Mouse (Mus musculus): ENCODE measurements at regions not wholly inside any gene's neighbourhood (a gene's known extent, or its start where the extent isn't known, plus 50 kb on each side); places are given as distances from the start of the nearest gene placed in this dataset.

DNA sequence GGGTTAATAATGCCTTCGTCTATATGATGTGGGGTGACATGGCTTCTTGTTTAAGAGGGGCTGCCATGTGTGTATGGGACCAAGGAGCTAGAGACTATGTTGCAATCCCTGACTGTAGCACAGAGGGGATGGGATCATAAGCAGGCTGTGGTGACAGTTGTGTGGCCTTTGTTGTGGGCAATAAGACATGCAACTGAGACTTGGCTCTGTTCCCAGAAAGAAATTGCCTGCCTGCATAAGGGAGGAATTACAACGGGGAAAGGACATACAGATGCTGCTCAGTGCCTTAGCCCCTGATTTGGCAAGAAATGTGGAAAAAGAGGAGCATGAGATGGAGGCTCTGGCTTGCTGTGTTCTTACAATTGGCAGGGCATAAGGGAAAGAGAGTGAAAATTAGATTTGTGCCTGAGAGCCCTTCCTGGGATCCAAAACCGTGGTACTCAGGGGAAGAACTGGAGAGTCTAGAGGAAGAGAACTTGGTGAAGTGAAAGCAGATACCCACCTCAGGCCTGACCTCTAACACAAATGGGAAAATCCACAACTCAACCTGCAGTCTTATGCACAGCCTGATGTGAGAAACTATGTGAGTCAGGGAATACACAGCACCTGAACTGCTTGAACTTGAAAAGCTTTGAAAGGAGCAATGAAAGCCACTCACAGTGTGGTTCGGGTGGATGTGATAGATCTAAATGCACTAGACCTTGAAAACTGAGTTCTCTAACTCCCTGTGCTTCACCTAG lies 271.9 kb downstream of the 4930544G11Rik start:
- DNase-seq (ENCODE audit: low read depth in 1 of 2, low spot score in 2 of 2): no peak

DNA sequence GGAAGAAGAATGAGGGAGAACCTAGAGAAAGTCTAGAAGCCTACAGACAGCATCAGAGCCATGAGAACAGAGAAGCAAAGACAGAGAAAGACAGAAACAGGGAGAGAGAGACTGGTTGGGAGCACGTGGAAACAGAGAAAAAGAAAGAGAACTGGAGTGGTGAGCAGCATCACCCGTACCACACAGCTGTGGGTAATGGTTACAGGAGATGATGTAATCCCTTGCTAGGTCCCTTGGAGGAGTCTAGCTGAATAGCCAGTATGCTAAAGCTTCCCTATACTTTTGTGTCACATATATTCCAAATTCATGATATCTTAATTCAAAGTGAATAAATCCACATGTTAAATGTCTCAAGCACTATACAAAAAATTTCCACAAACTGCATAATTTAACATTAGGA lies 284.0 kb downstream of the 4930544G11Rik start:
- no peak for DNase-seq (ENCODE audit: low read depth in 1 of 2, low spot score in 2 of 2)

DNA sequence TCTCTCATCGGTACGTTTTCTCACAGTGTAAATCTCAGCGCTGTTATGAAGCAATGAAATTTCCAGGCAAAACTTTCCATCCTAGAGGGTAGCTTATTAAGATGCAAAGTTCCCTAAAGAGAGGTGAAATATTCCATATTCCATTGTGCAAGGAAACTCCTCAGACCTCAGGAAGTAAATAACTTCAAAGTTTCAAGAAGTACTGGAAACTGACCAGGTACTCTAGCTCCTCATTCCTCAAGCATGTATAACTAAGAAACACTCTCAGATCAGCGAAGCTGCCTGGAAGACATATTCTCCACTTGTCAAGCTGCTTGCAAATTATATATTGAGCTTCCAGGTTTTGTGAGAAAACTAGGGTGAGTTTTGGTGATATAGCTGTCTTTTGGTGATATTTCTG lies 279.8 kb upstream of the Mad2l1 start:
- DNase-seq (ENCODE audit: low read depth in 1 of 2, low spot score in 2 of 2): no peak

DNA sequence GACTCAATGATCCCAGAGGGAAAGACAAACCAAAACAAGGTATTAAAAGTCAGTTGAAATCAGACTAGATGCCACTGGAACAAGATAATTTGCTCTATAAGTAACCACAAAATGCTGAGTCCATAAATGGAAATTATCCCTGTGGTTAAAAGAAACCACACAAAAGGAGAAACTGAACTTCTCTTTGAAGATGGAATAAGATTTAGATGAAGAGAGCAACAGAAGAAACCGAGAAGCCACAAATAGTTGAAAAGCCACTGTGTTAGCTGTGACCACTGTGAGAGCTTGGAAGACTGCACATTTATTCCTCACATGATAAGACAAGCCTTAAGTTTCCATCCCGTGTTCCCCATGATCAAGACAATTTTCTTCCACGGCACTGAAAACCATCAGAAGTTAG lies 271.8 kb upstream of the Mad2l1 start:
- no peak for DNase-seq (ENCODE audit: low read depth in 1 of 2, low spot score in 2 of 2)

DNA sequence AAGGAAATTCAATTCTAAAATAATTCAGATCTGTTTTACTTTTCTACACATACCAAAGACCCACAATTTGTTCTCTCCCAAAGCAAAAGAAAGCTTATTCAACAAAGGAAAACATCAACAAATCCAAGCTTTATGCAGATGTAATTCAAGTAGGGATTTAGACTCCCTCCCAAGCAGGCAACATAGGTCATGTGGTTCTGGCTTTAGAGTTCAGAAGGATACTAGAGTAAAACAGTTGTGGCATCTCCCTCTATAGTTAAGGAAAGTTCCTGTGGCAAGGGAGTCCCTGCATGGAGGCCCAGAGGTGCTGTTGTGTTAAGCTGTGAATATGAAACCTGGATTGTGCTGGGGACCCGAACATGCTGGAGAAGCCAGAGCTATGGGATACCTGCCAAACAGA lies 271.3 kb upstream of the Mad2l1 start:
- DNase-seq (ENCODE audit: low read depth in 1 of 2, low spot score in 2 of 2): no peak

DNA sequence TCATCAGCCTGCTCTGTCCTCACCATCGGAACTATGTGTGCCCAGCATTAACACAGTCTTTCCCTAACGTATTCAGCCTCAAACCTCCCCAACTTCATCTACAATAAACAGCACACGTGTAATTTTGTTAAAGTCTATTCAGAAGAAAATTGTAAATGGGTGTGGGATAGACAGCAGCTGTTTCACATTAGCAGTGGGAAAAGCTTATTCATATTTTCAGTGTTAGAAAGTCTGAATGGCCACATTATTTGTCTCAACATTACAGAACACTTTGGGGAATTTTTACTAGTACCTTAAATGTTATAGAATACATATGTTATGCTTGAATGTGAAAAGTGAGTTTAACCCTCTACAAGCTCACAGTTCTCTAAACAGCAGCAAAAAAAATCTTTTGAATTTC lies 266.8 kb upstream of the Mad2l1 start:
- no peak for DNase-seq (ENCODE audit: low read depth in 1 of 2, low spot score in 2 of 2)

DNA sequence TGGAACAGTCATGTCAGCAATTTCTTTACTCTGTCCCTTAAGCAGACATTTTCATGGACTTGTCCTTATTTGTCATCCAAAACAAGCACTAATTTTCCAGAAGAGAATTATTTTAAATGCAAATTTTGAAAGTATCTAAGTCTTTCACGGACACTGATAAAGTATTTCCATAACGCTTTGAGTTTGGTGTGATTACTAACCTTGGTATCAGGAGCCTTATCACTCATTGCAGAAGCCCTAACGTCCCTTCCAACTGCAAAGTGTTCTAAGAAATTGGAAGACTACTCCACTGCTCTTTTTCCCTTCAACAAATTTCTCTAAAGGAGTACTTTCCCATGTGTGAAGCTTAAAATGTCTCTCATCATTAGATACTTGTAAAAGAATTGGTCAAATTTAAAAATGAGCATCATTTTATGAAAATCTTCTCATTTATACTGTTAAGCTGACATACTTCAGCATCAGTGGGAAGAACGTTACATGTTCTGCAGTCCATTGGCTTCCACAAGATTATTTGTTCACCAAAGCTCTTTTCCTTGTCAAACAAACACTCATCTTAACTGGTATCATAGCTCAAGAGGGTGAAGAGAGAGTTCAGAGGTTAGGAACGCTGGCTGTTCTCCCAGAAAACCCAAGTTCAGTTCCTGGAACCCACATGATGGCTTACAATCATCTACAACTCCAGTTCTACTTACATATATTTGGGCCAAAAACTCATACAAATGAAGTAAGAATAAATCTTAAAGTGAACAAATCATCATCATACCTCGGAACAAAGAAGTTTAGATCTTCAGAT lies 263.6 kb upstream of the Mad2l1 start:
- DNase-seq (ENCODE audit: low read depth in 1 of 2, low spot score in 2 of 2): no peak

DNA sequence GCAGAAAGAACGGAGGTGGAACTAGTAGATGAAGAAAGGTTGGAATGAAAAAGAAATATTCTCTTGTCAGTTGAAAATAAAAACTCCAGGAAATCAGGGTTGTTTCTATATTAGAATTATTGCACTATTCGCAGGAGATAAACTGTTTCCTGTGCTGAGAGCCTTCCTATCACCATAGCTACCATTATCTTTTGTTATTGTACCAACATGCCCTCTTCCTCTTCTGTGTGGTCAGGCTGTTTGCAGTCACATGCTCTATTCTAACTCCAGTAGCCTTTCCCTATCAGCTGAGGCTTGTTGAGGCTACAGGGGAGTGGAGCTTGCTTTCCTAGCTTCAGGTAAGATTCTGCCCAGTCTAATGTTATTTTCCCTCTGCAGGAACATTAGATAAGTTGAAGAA lies 263.0 kb upstream of the Mad2l1 start:
- no peak for DNase-seq (ENCODE audit: low read depth in 1 of 2, low spot score in 2 of 2)

DNA sequence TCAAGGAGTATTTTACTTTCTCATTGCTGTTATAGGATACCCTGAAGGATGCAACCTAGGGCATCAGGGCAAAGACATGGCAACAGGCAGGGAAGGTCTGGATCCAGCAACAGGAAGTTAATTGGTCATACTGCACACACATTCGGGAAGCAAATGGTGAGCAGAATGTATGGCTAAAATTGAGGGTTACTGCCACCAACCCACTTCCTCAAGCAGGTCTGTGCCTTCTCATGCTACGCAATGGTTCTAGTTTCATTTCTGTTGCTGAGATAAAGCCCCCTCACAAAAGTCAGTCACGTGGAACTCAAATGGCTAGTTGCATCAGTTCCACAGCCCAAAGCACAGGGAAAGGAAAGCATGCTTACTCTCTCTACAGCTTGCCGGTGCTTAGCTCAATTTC lies 260.5 kb upstream of the Mad2l1 start:
- DNase-seq (ENCODE audit: low read depth in 1 of 2, low spot score in 2 of 2): no peak

DNA sequence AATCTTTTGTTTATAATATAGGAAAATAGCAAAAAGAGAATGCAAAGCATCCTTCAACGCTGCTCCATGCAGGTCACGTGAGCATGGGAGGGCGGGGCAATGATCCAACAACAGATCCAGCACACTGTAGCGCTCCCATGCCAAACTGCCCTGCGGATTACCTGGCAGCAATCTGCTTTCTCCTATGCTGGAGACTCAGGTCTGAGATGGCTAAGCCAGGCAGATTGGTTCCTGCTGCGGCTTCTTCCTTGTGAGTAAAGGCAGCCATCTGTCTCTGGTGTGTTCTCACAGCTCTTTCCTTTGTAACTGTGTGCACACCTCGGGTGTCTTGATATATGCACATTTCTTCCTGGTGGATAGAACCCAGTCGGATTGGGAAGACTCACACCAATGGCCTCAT lies 254.5 kb upstream of the Mad2l1 start:
- no peak for DNase-seq (ENCODE audit: low read depth in 1 of 2, low spot score in 2 of 2)

DNA sequence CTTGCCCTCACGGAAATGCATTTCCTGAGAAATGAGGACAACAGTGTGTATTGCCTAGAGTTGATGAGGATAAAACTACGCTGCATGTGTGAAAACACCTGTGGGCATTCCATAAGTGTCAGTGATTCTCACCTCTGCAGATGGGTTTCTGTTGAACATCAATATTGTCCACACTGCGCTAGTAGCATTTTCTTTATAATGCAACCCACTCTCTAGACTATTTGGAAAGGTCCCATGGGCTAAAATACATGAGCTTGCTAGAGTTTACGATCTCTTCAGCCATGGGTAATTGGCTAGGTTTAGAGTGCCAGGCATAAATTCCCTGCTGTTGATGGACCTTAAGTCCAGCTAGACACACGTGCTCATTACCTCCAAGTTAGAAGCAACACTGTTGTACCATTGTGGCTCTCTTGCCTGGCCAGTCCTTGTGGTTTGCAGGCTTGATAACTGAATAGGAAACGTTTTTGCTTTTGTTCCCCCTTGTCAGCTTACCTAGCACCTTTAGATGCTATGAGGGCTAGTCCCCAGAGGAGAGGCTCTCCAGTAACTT lies 252.5 kb upstream of the Mad2l1 start:
- DNase-seq (ENCODE audit: low read depth in 1 of 2, low spot score in 2 of 2): no peak

DNA sequence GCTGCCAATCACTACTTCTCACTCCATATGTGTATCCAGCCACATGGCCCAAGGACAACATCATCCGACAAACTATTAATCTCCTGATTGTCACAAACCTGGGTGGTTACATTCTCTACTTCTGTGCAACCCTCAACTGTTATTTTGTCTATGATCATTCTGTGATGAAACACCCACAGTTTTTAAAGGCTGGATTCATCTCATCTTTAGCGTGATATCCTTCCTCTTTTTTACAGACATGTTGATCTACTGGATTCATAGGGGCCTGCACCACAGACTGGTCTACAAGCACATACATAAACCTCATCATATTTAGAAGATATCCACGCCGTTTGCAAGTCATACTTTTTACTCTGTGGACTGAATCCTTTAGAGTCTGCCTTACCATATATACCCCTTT lies 251.7 kb upstream of the Mad2l1 start:
- no peak for DNase-seq (ENCODE audit: low read depth in 1 of 2, low spot score in 2 of 2)

DNA sequence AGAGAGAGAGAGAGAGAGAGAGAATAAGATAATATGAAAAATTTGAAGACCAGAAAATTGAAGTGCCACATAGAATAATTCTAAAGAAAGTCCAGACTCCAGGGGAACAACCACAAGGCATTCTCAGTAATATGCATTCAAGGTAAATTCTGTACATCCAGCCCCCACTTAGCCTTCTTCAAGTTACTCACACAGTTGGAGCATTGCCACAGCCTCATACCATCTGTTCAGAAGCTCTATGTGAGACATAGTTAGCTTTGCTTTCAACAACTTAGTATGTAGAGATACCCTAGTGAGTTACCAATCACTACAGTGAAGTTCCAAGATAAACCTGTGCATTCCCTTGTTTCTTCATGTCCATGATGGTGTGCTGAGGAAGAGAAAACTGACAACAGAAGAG lies 247.6 kb upstream of the Mad2l1 start:
- no peak for DNase-seq (ENCODE audit: low read depth in 1 of 2, low spot score in 2 of 2)

DNA sequence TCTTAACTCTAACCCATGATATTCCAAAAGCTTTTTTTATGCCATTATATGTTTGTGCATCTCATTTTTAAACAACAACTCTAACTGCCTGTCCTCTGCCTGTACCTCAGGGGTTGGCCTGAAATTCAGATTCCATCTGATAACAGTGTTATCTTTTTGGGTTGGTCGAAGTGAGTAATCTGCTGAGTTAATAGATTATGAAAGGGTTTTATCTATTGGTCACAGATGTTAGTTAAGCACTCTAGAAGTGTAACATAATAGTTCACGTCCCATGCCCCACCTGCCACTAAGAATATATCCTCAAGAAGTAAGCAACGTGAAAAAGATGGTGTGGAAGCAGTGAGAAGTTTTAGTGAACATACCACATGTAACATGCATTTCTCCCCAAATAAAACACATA lies 246.0 kb upstream of the Mad2l1 start:
- no peak for DNase-seq (ENCODE audit: low read depth in 1 of 2, low spot score in 2 of 2)

DNA sequence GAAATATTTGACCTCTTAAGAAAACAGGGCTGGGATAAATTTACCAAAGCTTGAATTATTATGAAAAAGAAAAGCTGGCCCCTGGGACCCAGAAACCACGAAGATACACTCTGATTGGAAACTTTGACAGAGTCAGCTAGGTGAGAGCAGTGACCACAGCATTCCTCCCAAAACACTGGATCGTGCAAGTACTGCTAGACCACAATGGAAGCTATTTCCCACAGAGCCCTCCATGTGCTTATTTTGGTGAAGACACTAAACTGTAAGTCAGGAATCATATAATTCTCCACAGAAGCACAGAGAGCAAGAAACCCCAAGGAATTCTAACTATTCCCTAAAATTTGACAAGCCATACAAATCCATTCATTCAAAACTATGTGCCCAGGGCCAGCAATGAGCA lies 243.6 kb upstream of the Mad2l1 start:
- DNase-seq (ENCODE audit: low read depth in 1 of 2, low spot score in 2 of 2): no peak

DNA sequence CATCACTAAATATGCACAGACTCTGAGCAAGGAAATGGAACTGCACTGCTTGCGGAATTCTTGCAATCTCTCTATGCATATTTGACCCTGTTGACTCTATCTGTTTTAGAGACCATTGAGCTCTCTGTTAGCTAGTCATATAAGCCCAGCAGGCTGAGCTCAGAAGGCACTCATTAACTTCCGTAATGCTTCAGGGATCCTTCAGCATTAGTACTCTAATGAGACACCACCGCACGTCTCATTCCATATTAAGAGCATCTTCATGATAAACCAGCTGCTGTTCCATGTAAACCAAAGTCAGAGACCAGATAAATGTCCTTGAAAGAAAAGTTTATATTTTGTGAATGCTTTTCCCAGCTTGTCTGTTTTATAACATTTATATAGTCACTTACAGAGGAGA lies 237.1 kb upstream of the Mad2l1 start:
- no peak for DNase-seq (ENCODE audit: low read depth in 1 of 2, low spot score in 2 of 2)

DNA sequence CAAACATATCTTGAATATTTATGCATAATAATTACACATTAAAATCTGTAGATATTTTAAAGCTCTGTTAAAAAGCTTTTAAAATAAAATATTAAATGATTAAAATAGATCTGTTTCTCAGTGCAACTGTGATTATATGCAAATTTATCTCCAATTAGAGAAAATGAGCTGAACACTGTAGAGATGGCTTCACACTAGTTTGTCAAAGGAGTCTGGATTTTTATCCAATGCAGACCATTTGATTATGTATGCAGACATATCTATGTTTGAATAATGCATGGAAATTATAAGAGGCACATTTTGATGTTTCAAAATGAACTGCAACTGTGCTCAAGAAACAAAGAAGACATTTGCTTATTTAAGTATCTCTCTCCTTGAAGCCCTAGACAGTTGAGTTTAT lies 235.0 kb upstream of the Mad2l1 start:
- no peak for DNase-seq (ENCODE audit: low read depth in 1 of 2, low spot score in 2 of 2)

DNA sequence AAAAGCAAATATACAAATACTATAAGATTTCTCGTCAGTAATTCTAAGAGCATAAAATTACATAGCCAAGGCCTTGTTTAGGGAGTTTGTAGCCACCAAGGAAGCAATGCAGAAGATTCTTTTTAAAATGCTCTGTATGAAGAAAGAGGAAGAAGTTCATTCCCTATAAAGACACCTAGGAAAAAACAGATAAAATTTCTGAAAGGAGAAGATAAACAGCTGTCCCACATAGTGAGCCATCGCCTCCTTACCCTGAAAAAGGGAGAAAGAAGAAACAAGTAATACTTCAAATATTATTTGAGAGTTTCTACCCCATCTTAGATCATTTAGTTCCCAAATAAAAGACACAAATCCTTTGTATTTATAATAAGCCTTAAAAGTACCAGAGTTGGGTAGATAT lies 190.3 kb upstream of the Mad2l1 start:
- DNase-seq (ENCODE audit: low read depth in 1 of 2, low spot score in 2 of 2): no peak

DNA sequence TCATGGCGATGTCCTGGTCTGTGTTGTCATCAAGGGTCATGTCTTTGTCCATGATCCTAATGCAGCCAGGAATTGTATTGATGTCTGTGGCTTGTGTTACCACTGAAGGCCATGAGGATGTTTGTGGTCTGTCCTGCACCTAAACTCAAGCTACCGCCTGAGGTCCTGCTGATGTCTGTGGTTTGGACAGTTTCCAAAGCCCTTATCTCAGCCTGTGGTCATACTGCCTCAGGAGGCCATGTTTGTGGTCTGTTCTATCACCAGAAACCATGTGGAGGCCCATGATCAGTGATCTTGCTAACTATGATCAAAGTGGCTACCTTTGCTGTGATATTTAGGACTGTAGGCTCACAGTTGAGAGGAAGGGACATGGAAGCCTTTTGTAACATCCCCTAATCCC lies 187.8 kb upstream of the Mad2l1 start:
- no peak for DNase-seq (ENCODE audit: low read depth in 1 of 2, low spot score in 2 of 2)

DNA sequence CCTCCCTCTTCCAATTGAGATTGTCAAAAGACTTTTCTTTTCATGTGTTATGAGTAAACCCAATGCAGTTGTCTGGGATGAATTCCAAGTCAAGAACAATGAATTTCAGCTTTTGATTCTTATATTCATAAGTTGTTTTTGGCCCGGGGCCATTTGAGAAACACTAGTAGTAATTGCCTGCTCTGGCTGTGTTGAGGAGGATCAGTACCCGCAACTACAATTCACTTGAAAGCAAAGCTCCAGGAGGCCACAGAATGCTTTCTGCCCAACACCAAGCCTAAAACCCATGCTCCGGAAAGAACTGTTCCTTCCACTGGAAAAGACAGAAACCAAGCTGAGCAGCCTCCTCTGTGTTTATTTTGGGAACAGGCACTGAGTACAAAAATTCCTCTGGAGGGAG lies 174.1 kb upstream of the Mad2l1 start:
- DNase-seq (ENCODE audit: low read depth in 1 of 2, low spot score in 2 of 2): no peak

DNA sequence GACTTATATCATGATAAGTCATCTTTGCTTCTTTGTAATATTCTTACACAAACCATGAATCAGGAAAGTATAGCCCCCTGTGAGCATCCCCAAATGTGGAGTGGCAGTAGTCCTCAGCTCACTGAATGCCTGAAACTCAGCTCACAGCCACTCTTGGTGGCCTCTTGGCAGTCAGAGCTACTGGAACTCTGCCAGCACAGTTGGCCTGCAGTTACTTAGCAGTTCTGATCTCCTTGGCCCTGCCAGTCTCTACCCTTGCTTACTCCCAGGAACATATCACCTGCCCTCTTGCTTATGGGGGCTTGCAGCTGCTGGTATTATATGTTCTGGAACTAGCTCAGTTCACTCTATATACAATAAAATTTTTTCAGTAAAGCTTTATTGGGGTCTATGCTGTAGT lies 167.9 kb upstream of the Mad2l1 start:
- no peak for DNase-seq (ENCODE audit: low read depth in 1 of 2, low spot score in 2 of 2)

DNA sequence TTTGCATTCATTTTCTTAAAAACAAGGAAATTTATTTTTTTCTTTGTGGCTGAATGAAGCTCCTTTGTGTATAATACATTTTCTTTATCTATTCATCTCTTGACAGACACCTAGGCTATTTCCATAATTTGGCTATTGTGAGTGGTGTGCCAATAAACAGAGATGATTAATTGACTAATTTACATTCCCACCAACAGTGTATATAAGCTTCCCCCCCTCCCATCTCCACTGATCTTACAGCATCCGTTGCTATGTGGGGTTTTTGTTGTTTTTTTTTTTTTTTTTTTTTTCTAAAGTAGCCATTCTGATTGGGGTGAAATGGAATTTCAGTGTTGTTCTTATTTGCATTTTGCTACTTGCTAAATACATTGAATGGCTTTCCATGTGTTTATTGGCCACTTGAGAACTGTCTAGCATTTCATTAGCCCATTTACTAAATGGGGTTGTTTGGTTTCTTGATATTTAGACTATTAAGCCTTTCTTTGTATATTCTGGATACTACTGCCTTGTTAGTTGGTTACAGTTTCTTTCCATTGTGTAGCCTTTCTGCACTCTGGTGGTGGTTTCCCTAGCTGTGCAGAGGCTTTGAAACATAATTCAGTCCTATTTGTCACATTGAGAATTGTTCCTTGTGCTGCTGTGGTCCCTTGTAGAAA lies 153.8 kb upstream of the Mad2l1 start:
- DNase-seq (ENCODE audit: low read depth in 1 of 2, low spot score in 2 of 2): no peak
